Mouse (Mus musculus) kidney, postnatal 10 days (tissue): Measurements from ENCODE around the gene Pla2g6.

Source experiments
- DNase-seq: peaks from one replicate; pipeline ENCODE4 v3.0.0; 2021; ENCODE audit warnings: mixed read lengths

Gene Pla2g6

GRCm38 (mm10) chr15:79321733-79322190, 6.4 kb downstream of the Pla2g6 start:
- no peak for DNase-seq

GRCm38 (mm10) chr15:79313848-79314369, 14.3 kb downstream of the Pla2g6 start:
- no peak for DNase-seq

GRCm38 (mm10) chr15:79307861-79308260, 20.3 kb downstream of the Pla2g6 start:
- DNase-seq: no peak

- no peak for DNase-seq
These were observed 22.1 kb downstream of the Pla2g6 start for GRCm38 (mm10) chr15:79306043-79306637.

GRCm38 (mm10) chr15:79304832-79305231, 23.4 kb downstream of the Pla2g6 start:
- DNase-seq: no peak

- DNase-seq: peak; percentile 48
These were observed 24.5 kb downstream of the Pla2g6 start for GRCm38 (mm10) chr15:79303725-79304124.

- DNase-seq: no peak
These were observed 28.5 kb downstream of the Pla2g6 start for GRCm38 (mm10) chr15:79299563-79300155.

- DNase-seq: no peak
These were observed 29.6 kb downstream of the Pla2g6 start for GRCm38 (mm10) chr15:79298553-79298952.

GRCm38 (mm10) chr15:79292779-79293178, 35.4 kb downstream of the Pla2g6 start:
- DNase-seq: no peak

- DNase-seq: no peak
These were observed 37.9 kb downstream of the Pla2g6 start for GRCm38 (mm10) chr15:79290340-79290739.

- no peak for DNase-seq
These were observed 38.7 kb downstream of the Pla2g6 start for GRCm38 (mm10) chr15:79289441-79289840.

- no peak for DNase-seq
These were observed 39.8 kb downstream of the Pla2g6 start for GRCm38 (mm10) chr15:79288387-79288786.

- DNase-seq: peak; percentile 61
These were observed 41.1 kb downstream of the Pla2g6 start for GRCm38 (mm10) chr15:79287091-79287490.

- peak; percentile 64 for DNase-seq
These were observed 42.0 kb downstream of the Pla2g6 start for GRCm38 (mm10) chr15:79286141-79286540.

- peak; percentile 83 for DNase-seq
These were observed 42.8 kb downstream of the Pla2g6 start, which contains the start of gene Baiap2l2 for GRCm38 (mm10) chr15:79285399-79285798. TSS of gene Baiap2l2 (minus strand) at chr15:79285537.

GRCm38 (mm10) chr15:79283371-79283770, 44.8 kb downstream of the Pla2g6 start:
- peak; percentile 44 for DNase-seq

GRCm38 (mm10) chr15:79282434-79282833, 45.8 kb downstream of the Pla2g6 start:
- no peak for DNase-seq

GRCm38 (mm10) chr15:79281389-79281788, 46.8 kb downstream of the Pla2g6 start:
- no peak for DNase-seq

GRCm38 (mm10) chr15:79280850-79281249, 47.3 kb downstream of the Pla2g6 start:
- DNase-seq: no peak

GRCm38 (mm10) chr15:79280209-79280608, 48.0 kb downstream of the Pla2g6 start:
- DNase-seq: peak; percentile 51

GRCm38 (mm10) chr15:79277728-79278127, 50.5 kb downstream of the Pla2g6 start:
- DNase-seq: no peak

- DNase-seq: no peak
These were observed 55.2 kb downstream of the Pla2g6 start for GRCm38 (mm10) chr15:79273020-79273419.

GRCm38 (mm10) chr15:79271124-79271746, 57.0 kb downstream of the Pla2g6 start:
- DNase-seq: peak; percentile 54
